Mouse (Mus musculus): ENCODE data around the gene Naa16.

The Naa16 gene

DNA sequence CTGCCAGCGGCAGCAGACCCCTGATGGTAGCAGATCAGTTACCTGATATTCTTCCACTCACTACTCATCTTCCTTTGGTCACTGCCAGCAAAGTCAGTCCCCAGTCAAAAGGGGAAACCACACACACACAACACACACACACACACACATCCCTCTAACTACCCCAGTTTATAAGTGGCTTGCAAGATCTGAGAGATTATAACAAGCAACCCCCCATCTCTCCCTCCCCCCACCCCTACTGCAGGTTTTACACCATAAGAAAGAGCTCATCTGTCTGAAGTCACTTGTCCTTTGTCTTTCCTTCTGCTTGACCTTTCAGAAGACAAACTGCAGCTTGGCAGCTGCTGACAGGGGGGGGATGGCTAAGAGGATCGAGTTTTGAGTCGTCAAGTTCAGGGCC, 115.1 kb downstream of the Naa16 start:
- DNase-seq (ENCODE audit: low read depth) = no peak

Measured in c-Kit-positive CD71-negative TER-119-negative erythroid progenitor cells, embryonic 14.5 days (primary cell).